Mouse (Mus musculus) CH12.LX (cell line): ENCODE results near the gene D330020A13Rik. TPM values are rescaled to one million over a fixed set of nuclear protein-coding genes. Genes with fewer than 3 reads are reported as not detected.
"Not testable (repeated sequence)": the region's sequence is repeated elsewhere in the genome, so short reads cannot be mapped to it uniquely, and the experiment has no call there.

Experiments
- DNase-seq: peaks from one replicate; pipeline ENCODE4 v3.0.0-alpha.2; 2013; ENCODE audit errors: extremely low read depth
- H3K27ac ChIP-seq: 2 replicates; pipeline ENCODE4 v1.5.1; 2012; ENCODE audit warnings: low read depth, mild to moderate bottlenecking, control low read depth, moderate library complexity; ENCODE audit not compliant: insufficient read depth
- H3K27me3 ChIP-seq: replicated peaks from 2 replicates; pipeline ENCODE3; 2012; ENCODE audit warnings: inconsistent platforms
- H3K36me3 ChIP-seq, 2 experiments: replicated peaks in 1 of 2; 2 replicates each; pipeline versions ENCODE3 to v1.6.1; 2012; ENCODE audit warnings: inconsistent platforms in 1 of 2, low read length in 1 of 2, mild to moderate bottlenecking in 1 of 2, mixed read lengths in 1 of 2, moderate library complexity in 1 of 2; ENCODE audit not compliant: control insufficient read depth in 1 of 2, insufficient read depth in 1 of 2
- H3K4me1 ChIP-seq, 2 experiments: 2 replicates each; pipeline ENCODE4 v1.6.1; 2012; ENCODE audit warnings: inconsistent platforms in 1 of 2, moderate library complexity in 1 of 2; ENCODE audit not compliant: insufficient read depth in 2 of 2, control insufficient read depth in 1 of 2
- H3K4me2 ChIP-seq: 2 replicates; pipeline ENCODE4 v1.6.1; 2012; ENCODE audit warnings: low read depth, mild to moderate bottlenecking, control low read depth; ENCODE audit not compliant: poor library complexity, insufficient read depth, severe bottlenecking
- H3K4me3 ChIP-seq, 3 experiments: fragments of 150-350 bp in 1 of 3; sonication (generic) in 1 of 3; replicated peaks in 1 of 3; 2 replicates each; pipeline versions ENCODE3 to v1.5.1; 2011 to 2012; ENCODE audit warnings: low read depth in 2 of 3, low read length in 2 of 3, mild to moderate bottlenecking in 2 of 3, moderate library complexity in 2 of 3, control low read depth in 1 of 3, improper control_type of control experiment in 1 of 3, inconsistent platforms in 1 of 3, mixed read lengths in 1 of 3; ENCODE audit not compliant: poor library complexity in 1 of 3
- H3K79me2 ChIP-seq: replicated peaks from 2 replicates; pipeline ENCODE4 v1.6.1; 2012; ENCODE audit warnings: mild to moderate bottlenecking, moderate library complexity; ENCODE audit not compliant: control insufficient read depth, poor library complexity, insufficient read depth, severe bottlenecking; ENCODE audit errors: extremely low read depth
- H3K9ac ChIP-seq: 2 replicates; pipeline ENCODE4 v1.6.1; 2012; ENCODE audit warnings: low read depth, mild to moderate bottlenecking, control low read depth, moderate library complexity; ENCODE audit not compliant: insufficient read depth
- H3K9me3 ChIP-seq: replicated peaks from 2 replicates; pipeline ENCODE3; 2012; ENCODE audit warnings: low read length, inconsistent platforms, mixed read lengths
- CHD2 ChIP-seq: IDR thresholded peaks from 2 replicates; pipeline ENCODE4 v1.6.1; 2011; ENCODE audit warnings: low read length, improper control_type of control experiment
- CTCF ChIP-seq, 2 experiments: IDR thresholded peaks in 1 of 2; conservative IDR thresholded peaks in 1 of 2; 2 replicates each; pipeline ENCODE4 v1.5.1; 2011 to 2012; ENCODE audit warnings: low read depth in 2 of 2, low read length in 2 of 2, improper control_type of control experiment in 1 of 2, inconsistent platforms in 1 of 2, mild to moderate bottlenecking in 1 of 2, moderate library complexity in 1 of 2
- E2F4 ChIP-seq: IDR thresholded peaks from 2 replicates; pipeline ENCODE4 v1.6.1; 2011; ENCODE audit warnings: low read depth, low read length, improper control_type of control experiment; ENCODE audit not compliant: insufficient replicate concordance
- ELF1 ChIP-seq: IDR thresholded peaks from 2 replicates; pipeline ENCODE4 v1.6.1; 2014; ENCODE audit warnings: low read depth, mild to moderate bottlenecking, inconsistent platforms, low read length, improper control_type of control experiment
- IRF4 ChIP-seq: IDR thresholded peaks from 2 replicates; pipeline ENCODE4 v1.6.1; 2014; ENCODE audit warnings: low read depth, mild to moderate bottlenecking, inconsistent platforms, low read length, improper control_type of control experiment
- JUN ChIP-seq: IDR thresholded peaks from 2 replicates; pipeline ENCODE4 v1.6.1; 2011; ENCODE audit warnings: low read depth, mild to moderate bottlenecking, low read length, improper control_type of control experiment, moderate library complexity; ENCODE audit not compliant: insufficient read depth
- JUND ChIP-seq: conservative IDR thresholded peaks from 2 replicates; pipeline ENCODE4 v1.6.1; 2011; ENCODE audit warnings: low read depth, low read length, improper control_type of control experiment
- MXI1 ChIP-seq: IDR thresholded peaks from 2 replicates; pipeline ENCODE4 v1.6.1; 2011; ENCODE audit warnings: mild to moderate bottlenecking, low read depth, low read length, improper control_type of control experiment
- POLR2AphosphoS2 ChIP-seq: IDR thresholded peaks from 2 replicates; pipeline ENCODE4 v1.6.1; 2011; ENCODE audit warnings: low read depth, low read length, improper control_type of control experiment
- RAD21 ChIP-seq: IDR thresholded peaks from 2 replicates; pipeline ENCODE4 v1.6.1; 2011; ENCODE audit warnings: low read depth, mild to moderate bottlenecking, low read length, improper control_type of control experiment, moderate library complexity
- SMC3 ChIP-seq: IDR thresholded peaks from 2 replicates; pipeline ENCODE4 v1.6.1; 2011; ENCODE audit warnings: low read depth, low read length, improper control_type of control experiment
- USF2 ChIP-seq: conservative IDR thresholded peaks from 2 replicates; pipeline ENCODE4 v1.6.1; 2011; ENCODE audit warnings: low read depth, low read length, improper control_type of control experiment
- ZC3H11A ChIP-seq: IDR thresholded peaks from 2 replicates; pipeline ENCODE4 v1.6.1; 2012; ENCODE audit warnings: low read depth, mild to moderate bottlenecking, inconsistent platforms, low read length, improper control_type of control experiment
- ZMIZ1 ChIP-seq: IDR thresholded peaks from 2 replicates; pipeline ENCODE4 v1.6.1; 2012; ENCODE audit warnings: low read depth, mild to moderate bottlenecking, inconsistent platforms, low read length, improper control_type of control experiment
- dilution Hi-C: fragments of 300-500 bp; cut with MboI; formaldehyde crosslinking; loops from 2 replicates; pipeline ENCODE4 v1.14.3; 2020; ENCODE audit warnings: low sequenced_read_pairs; ENCODE audit not compliant: extremely low pct_unique_long_range_greater_than_20kb, extremely low pct_ligation_motif_present
- in situ Hi-C: fragments of 300-500 bp; cut with MboI; formaldehyde crosslinking; loops from 3 replicates; pipeline ENCODE4 v1.14.3; 2019; ENCODE audit warnings: low sequenced_read_pairs, low pct_ligation_motif_present, low pct_unique_long_range_greater_than_20kb, mixed read lengths
- polyA plus RNA-seq: library from polyadenylated mRNA; unstranded; fragments of >175 nt; gene quantifications from 2 replicates; pipeline ENCODE4 v1.2.1, GENCODE M21; 2012; ENCODE audit warnings: low read depth; ENCODE audit not compliant: insufficient read length
- total RNA-seq, 2 experiments: library from RNA; depleted of rRNA; stranded (reverse); fragments of 300-350 nt in 1 of 2; fragments of >200 nt in 1 of 2; gene quantifications; 2 replicates each; pipeline ENCODE4 v1.2.3; 2012 to 2014

D330020A13Rik gene
- total and polyA plus RNA-seq, 3 experiments, result not detected

DNA sequence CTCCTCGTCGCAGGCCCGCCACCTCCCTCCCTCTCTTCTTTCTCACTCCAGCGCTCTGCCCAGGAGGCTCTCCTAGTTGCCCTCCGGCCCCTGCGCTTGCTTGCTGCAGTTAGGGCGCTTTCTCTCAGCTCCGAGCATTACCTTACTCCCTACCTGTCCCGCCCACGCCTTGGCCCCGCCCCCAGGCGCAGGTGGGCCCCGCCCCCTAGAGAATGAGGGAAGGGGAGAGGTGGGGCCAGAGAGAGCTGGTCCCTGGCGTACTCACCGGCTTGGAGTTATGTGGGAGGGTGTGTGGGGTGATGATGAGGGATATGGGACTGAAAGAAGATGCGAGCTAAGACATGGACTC lies 595 bp downstream of the D330020A13Rik start:
- Histone ChIP-seq H3K4me3 (no peak overlapping the region), H3K4me1 (peaks cover 0 to 1% of the 10 kb centered on the region in 2 experiments; a peak in 1 of 4 replicates), H3K27ac (no peak overlapping the region), H3K9me3 (peaks cover 7% of the 10 kb centered on the region), H3K27me3 (no peaks in the 10 kb centered on the region), H3K9ac (no peak overlapping the region), H3K4me2 (no peak overlapping the region), H3K79me2 (no peaks in the 10 kb centered on the region), H3K36me3 (no peaks in the 10 kb centered on the region)
- dilution Hi-C loops, result no loop called here
- no peak for DNase-seq
- in situ Hi-C loops, result no loop called here
- TF ChIP-seq ELF1, result no peak
- TF ChIP-seq POLR2AphosphoS2, result no peak
- no peak for TF ChIP-seq IRF4
- no peak for TF ChIP-seq CTCF (conservative IDR thresholded peaks at IDR 0.05 in 1 of 2, IDR thresholded peaks at IDR 0.05 in 1 of 2; ENCODE audit: low read depth in 2 of 2, low read length in 2 of 2)
- no peak for TF ChIP-seq JUND
- no peak for TF ChIP-seq E2F4
- TF ChIP-seq SMC3, result no peak
- TF ChIP-seq MXI1, result no peak
- TF ChIP-seq ZMIZ1, result no peak
- TF ChIP-seq USF2, result no peak
- no peak for TF ChIP-seq JUN

DNA sequence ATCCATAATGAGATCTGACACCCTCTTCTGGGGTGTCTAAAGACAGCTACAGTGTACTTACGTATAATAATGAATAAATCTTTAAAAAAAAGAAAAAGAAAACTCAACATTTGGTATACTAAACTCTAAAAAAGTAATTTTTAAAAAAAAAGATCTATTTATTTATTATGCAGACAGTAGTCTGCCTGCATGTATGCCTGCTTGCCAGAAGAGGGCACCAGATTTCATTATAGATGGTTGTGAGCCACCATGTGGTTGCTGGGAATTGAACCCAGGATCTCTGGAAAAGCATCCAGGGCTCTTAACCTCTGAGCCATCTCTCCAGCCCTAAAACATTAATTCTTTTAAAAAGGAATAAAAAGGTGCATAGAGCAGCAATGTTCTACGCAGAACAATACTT lies 2.4 kb downstream of the D330020A13Rik start:
- dilution Hi-C loops, DNase-seq, H3K9ac ChIP-seq, H3K27me3 ChIP-seq, H3K4me1 ChIP-seq, H3K4me2 ChIP-seq, H3K9me3 ChIP-seq, H3K27ac ChIP-seq, H3K4me3 ChIP-seq, H3K36me3 ChIP-seq, in situ Hi-C loops, H3K79me2 ChIP-seq: not testable (repeated sequence)
- peak; percentile 21 to 43; a peak in 3 of 4 replicates for TF ChIP-seq CTCF (conservative IDR thresholded peaks at IDR 0.05 in 1 of 2, IDR thresholded peaks at IDR 0.05 in 1 of 2; ENCODE audit: low read depth in 2 of 2, low read length in 2 of 2)

GRCm38 (mm10) chr6:120301137-120301536 lies 7.0 kb downstream of the D330020A13Rik start:
- H3K79me2 ChIP-seq, result no peaks in the 10 kb centered on the region
- in situ Hi-C loops, result loop anchor here (25.0 kb wide), 2 partner anchors 514 to 814 kb away; partner anchors contain the start of gene Fbxl14
- H3K9me3 ChIP-seq, result no peaks in the 10 kb centered on the region
- no peaks in the 10 kb centered on the region for H3K27me3 ChIP-seq
- no peak overlapping the region for H3K27ac ChIP-seq
- DNase-seq, result peak; percentile 64
- peak overlapping the region; percentile 2 for H3K4me2 ChIP-seq
- dilution Hi-C loops, result no loop called here
- TF ChIP-seq CHD2 (no peak), ELF1 (peak; percentile 17; the same call in 1 of the 2 replicates), ZC3H11A (peak; percentile 38), E2F4 (no peak), RAD21 (peak; percentile 89), CTCF (conservative IDR thresholded peaks at IDR 0.05 in 1 of 2, IDR thresholded peaks at IDR 0.05 in 1 of 2; ENCODE audit: low read depth in 2 of 2, low read length in 2 of 2) (peak; percentile 26 to 90; a peak in 3 of 4 replicates), SMC3 (peak; percentile 81)
- H3K4me1 ChIP-seq, result peaks cover 0 to 9% of the 10 kb centered on the region in 2 experiments; a peak in 2 of 4 replicates
- H3K9ac ChIP-seq, result no peak overlapping the region
- no peaks in the 10 kb centered on the region for H3K36me3 ChIP-seq
- no peak overlapping the region for H3K4me3 ChIP-seq
